Mouse (Mus musculus): ENCODE measurements at regions not wholly inside any gene's neighbourhood (a gene's known extent, or its start where the extent isn't known, plus 50 kb on each side); places are given as distances from the start of the nearest gene placed in this dataset.
A peak's percentile ranks its signal among the peaks of the same experiment; 100 is the strongest.
"Not testable (repeated sequence)": the region's sequence is repeated elsewhere in the genome, so short reads cannot be mapped to it uniquely, and the experiment has no call there.

DNA sequence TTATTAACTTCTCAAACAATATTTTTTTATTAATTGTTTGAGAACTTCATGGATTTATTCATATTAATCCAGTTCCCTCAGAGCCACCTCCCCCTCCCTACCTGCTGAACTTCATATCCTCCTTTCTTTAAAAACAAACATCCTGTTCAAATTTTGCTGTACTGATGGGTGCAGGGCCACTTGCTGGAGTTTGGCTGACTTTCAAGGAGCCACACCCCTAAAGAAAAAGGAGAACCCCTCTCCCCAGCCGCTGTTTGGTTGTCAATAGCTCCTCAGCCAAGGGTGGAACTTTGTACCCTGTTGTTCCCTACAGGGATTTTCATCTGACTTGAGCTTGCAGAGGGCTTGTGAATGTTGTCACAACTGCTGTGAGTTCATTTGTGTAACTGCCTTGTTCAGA is 160.0 kb upstream of the Col8a1 start:
- intact Hi-C loops (cut with DNase I), result no loop called here

DNA sequence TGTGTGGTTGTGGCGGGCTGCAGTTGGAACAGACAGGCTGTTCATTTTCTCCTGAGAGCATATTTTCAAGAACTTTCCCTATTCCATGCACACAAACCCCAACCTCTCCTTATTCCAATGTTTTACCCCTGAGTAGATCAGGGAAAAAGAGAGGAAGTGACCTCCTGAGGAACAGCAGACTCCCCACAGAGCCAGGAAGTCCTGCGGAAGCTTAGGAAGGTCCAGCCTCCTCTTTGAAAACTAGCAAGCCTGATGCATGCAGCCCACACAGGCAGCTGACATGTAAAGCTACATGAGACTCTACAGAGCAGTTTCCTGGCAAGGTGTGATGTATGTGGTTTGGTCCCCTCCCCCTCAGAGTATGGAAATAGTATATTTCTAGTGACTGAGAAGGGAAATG is 160.9 kb upstream of the Col8a1 start:
- intact Hi-C loops (cut with DNase I), result no loop called here
- no peak for DNase-seq (ENCODE audit: low spot score in 2 of 2)

More for the DNA sequence above, 160.0 kb upstream of the Col8a1 start:
- DNase-seq (ENCODE audit: low spot score in 2 of 2), result no peak

DNA sequence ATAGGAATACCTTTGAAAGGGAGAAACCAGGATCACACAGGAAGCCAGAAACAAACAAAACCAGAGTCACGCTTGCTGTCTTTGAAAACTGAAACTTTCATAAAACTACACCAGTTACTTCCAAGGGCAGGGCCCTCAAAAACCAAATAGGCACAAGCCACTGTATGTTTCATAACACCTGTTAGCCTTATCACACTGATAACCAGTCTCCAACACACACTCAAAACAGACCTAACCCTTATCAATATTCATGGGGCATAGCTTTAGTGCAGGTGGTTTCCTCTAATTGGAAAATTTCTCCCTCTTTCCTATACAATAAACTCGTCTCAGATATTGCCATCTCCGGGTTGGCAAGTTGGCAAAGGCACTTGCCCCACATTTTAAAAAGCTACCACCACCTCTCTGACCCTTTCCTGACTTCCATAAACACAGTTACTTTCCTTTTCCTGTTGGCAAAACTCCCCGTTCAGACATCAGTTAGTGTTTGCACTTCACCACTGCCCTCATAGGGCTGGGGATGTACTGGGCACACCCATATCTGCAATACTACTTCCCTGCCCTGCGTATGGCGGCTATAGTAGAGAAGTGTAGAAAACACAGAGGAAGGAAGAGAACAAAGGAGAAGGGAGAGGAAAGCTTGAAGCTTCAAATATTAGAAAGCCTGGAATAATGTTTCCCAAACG is 169.1 kb upstream of the Col8a1 start:
- DNase-seq (ENCODE audit: low spot score in 2 of 2), result no peak
- intact Hi-C loops (cut with DNase I), result no loop called here

DNA sequence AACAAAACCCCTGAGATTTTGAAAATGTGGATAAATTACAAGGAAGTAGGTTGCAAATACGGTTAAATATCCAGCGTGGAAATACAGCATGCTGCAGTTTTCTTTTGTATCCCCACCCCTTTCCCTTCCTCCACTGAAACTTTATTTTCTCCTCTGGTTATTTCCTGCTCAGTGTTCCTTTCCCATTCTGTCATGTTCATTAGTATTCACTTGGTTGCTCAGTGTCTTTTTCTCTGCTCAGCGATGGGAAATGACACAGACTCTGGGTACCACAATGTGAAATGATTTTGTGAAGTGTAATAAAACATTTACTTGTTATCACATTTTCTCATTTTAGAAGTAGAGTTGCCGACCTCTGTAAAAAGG is 169.6 kb upstream of the Col8a1 start:
- DNase-seq (ENCODE audit: low spot score in 2 of 2), result no peak
- intact Hi-C loops (cut with DNase I), result no loop called here

DNA sequence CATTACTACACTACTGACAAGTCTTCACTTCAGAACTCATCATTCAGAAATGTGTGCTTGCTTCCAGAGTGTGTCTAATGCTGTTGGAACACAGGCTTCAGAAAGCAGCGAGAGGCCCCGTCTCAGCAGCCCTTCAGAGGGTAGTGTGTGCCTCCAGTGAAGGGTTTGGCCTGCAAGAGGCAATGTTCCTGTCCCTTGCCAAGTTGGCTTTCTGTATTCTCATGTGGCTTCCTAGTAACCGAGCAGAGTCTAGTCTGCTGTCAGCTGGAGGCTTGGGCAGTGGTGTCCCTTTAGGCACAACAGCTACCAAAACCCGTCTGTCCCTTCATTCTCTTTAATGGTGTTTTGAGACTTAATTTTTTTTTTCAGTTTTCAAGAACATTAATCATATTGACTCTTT is 173.3 kb upstream of the Col8a1 start:
- intact Hi-C loops (cut with DNase I), result no loop called here
- peak; percentile 7 to 17 for DNase-seq (ENCODE audit: low spot score in 2 of 2)

DNA sequence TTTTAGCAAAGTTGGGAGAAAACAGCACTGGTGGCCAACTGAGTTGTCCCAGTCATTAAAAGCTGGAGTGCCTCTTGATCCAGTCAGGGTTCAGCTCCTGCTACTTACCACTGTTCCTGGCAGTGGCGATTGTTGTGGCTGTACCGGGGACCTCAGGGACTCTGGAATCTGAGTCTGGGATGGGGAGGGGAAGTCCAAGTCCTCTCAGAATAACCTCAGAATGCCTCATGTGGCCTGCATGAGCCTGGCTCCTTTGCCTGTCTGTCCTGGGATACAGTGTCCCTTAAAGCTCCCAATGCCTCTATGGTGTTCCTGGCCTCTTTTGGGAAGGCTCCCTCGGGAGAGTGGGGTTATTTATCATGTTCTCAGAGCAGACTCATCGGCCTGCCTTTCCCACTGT is 173.8 kb upstream of the Col8a1 start:
- intact Hi-C loops (cut with DNase I), result no loop called here
- DNase-seq (ENCODE audit: low spot score in 2 of 2), result no peak

DNA sequence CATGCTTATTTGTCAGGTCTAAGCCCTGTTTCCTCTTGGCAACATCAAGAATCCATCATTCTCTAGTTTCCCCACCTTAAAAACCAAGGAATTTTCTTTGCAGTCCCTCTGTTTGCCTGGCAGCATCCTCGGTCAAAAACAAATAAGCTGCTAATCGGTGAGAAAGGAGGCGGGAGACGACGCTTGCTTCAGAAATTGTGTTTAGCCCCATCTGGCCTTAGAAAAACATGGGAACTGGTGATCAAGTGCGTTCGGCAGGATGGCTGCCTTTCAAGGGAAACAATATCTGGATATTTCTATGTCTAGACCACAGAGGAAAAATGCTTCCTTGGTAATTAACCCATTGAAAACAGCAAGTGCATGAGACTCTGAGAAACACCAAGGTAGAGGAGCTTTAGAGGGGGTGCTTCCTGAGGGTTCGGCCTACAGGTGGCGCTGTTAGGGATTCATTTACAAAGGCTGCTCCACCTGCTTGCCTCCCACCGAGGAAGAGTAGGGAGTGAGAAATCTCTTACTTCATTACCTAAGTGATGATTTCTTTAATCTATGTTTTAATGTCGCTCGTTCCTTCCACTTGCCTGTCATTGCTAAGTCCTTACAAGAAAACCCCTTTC is 174.7 kb upstream of the Col8a1 start:
- intact Hi-C loops (cut with DNase I), result no loop called here
- DNase-seq (ENCODE audit: low spot score in 2 of 2), result no peak

DNA sequence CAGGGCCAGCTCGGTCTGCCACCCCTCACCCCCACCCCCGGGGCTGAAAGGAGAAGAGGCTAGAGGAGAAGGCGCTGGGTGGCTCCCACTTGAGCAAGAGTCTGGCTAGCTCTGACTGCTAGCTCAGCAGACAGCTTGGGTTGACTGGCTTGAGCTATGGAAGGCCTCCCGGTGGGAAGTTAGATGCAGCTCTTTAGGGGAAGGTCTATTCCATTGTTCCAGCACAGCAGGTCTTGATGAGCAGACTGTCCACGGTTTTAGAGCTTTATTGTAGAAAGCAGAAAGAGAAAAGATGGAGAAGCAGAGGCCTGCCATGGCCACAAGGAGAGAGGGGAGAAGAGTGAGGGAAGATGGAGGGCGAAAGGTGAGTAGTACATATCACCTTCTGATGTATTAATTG is 190.9 kb upstream of the Col8a1 start:
- no peak for DNase-seq (ENCODE audit: low spot score in 2 of 2)

DNA sequence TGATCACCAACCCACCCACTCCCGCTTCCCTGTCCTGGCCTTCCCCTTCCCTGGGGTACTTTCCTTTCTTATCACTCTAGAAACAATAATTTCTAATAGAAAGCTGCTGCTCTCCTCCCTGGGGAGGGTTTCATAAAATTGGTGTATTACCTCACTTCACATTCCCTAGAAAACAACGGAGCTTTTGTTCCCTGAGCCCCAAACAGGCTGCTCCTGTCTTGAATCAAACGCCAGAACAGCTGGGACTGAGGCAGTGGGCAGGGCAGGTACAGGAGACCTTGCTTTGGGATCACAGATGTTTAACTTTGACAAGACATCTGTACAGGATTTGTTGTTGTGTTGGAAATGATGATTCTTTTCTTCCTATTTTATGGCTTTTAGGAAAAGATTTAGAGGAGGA is 192.8 kb upstream of the Col8a1 start:
- DNase-seq (ENCODE audit: low spot score in 2 of 2), result no peak
- intact Hi-C loops (cut with DNase I), result no loop called here

More for the DNA sequence above, 190.9 kb upstream of the Col8a1 start:
- intact Hi-C loops (cut with DNase I), result no loop called here

DNA sequence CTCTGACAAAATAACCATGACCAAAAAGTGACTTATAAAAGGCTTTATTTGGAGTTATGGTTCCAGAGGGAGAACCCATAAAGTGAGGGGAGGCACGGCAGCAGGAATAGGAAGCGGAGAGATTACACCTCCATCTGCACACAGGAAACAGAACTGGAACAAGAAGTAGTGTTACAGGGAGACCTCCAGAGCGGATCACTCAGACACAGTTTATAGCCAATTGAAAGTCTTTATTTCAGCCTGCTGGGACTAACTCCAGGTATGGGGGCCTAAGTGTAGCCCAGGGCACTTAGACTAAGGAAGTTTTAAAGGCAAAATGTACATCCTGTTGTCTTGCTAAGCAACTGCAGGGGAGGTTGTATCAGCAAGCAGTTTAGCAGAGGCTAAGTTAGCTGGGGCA is 195.1 kb upstream of the Col8a1 start:
- intact Hi-C loops (cut with DNase I), result no loop called here

DNA sequence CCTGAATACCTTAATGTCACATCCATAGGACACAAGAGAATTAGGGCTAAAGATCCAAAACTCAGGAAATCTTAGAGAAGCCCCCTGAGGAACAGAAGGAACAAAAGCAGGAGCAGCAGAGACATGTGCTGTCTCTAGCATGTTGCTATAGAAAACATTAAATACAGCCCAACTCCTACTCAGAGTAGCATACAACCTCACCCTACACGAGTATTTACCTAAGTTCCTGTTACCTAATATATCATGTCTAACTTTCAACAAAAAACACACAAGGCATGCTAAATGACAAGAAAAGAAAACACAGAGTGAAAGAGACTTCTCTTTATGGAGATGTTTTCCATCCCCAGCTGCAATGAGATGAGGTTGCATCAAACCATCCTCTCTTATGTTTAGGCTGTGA is 216.4 kb upstream of the Col8a1 start:
- intact Hi-C loops (cut with DNase I), result no loop called here
- no peak for DNase-seq (ENCODE audit: low spot score in 2 of 2)

More for the DNA sequence above, 195.1 kb upstream of the Col8a1 start:
- no peak for DNase-seq (ENCODE audit: low spot score in 2 of 2)

DNA sequence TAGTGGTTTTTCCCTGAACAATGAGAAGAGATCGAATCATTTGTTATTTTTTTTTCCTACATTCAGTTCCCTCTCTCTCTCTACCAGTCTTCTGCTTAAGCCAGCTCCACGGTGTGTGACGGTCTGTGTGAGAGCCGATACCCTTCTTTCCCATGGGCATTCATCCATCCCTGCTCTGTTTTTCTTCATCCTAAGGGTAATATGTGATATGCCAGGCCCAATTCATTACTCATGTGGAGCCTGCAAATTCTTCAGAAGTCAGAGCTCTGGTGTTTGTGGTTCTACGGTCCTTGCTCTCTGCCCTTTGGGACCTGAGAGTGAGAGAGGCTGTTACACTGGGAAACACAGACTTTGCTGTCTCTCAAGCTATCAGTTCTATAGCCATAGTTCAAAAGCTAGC is 229.6 kb upstream of the Col8a1 start:
- no peak for DNase-seq (ENCODE audit: low spot score in 2 of 2)
- intact Hi-C loops (cut with DNase I), result no loop called here

DNA sequence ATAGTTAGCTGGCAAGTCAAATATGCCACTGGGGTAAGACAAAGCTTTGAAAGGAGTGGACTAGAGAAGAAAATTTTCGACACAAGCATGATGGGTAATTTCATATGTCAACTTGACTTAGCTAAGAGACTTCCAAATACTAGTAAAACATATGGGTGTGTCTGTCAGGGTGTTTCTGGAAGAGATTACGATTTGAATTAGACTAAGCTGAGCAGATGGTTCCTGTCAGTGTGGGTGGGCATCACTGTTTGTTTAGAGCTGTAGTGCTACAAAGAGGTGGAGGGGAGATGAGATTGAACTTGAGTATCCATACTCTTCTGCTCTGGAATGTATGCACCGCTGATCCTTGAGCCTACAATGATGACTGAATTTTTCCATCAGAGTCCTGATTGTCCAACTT is 251.2 kb upstream of the Col8a1 start:
- DNase-seq (ENCODE audit: low spot score in 2 of 2), result peak in 1 of 2 experiments; percentile 21
- intact Hi-C loops (cut with DNase I), result no loop called here

DNA sequence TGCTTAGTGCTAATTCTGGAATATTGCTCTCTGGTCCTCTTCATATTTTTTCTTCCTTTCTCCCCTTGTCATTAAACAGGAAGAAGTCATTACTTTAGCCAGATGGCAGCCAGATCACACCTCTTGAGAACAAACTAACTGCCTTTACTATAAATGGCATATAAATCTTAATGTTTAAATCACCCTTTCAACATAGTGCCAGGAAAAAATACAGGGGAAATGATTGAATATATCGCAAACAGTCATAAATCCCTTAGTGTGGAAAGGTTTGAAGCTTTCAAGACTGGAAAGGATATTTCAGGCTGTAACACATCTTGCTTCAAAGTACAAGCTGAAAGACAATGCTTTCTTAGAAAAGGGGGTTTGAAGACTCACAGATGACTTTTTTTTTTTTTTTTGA is 259.0 kb upstream of the Col8a1 start:
- intact Hi-C loops (cut with DNase I), result no loop called here
- DNase-seq (ENCODE audit: low spot score in 2 of 2), result peak in 1 of 2 experiments; percentile 4

DNA sequence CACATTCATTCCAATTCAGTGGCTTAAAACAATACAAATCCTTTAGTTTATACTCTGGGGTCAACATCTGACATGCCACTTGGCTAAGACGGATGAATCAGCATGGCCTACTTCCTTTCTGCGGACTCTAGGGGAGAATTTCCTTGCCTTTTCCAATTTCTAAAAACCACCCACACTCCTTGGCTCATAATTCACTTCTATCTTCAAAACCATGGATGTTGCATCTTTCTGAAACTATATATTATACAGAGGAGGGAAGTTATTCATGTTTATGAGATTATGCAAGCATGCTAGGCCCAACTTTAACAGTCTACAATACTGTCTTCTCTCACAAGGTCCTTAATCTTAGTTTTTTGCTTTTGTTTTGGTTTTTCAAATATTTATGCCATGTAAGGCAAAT is 273.0 kb upstream of the Col8a1 start:
- DNase-seq (ENCODE audit: low spot score in 2 of 2), result no peak
- intact Hi-C loops (cut with DNase I), result no loop called here

DNA sequence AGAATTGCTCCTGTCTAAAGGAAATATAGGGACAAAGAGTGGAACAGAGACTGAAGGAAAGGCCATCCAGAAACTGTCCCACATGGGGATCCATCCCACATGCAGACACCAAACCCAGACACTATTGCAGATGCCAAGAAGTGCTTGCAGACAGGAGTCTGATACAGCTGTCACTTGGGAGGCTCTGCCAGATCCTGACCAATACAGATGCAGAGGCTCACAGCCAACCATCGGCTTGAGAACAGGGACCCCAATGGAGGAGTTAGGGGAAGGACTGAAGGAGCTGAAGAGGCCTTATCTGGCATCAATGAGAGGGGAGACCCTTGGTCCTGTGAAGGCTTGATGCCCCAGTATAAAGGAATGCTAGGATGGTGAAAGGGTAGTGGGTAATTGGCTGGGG is 274.0 kb upstream of the Col8a1 start:
- intact Hi-C loops (cut with DNase I), result not testable (repeated sequence)

DNA sequence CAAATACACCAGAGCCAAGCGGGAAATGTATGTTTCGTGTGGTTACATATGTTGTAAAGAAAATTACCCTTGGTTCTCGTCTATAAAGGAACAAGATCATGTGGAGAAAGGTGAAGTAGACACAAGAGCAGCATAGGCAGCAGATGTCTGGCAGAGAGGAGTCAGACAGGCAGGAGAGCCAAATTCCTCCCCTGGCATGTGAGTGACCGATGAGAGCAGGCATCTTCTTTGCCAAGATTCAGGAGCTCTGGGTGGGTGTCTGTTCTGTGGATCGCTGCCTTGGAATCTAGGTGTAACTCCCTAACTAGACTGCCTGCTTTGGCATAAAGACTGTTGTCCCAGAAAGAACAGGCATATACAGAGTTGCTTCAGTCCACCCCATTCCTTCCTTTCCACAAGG is 275.1 kb upstream of the Col8a1 start:
- intact Hi-C loops (cut with DNase I), result no loop called here
- DNase-seq (ENCODE audit: low spot score in 2 of 2), result no peak

More for the DNA sequence above, 274.0 kb upstream of the Col8a1 start:
- DNase-seq (ENCODE audit: low spot score in 2 of 2), result not testable (repeated sequence)

DNA sequence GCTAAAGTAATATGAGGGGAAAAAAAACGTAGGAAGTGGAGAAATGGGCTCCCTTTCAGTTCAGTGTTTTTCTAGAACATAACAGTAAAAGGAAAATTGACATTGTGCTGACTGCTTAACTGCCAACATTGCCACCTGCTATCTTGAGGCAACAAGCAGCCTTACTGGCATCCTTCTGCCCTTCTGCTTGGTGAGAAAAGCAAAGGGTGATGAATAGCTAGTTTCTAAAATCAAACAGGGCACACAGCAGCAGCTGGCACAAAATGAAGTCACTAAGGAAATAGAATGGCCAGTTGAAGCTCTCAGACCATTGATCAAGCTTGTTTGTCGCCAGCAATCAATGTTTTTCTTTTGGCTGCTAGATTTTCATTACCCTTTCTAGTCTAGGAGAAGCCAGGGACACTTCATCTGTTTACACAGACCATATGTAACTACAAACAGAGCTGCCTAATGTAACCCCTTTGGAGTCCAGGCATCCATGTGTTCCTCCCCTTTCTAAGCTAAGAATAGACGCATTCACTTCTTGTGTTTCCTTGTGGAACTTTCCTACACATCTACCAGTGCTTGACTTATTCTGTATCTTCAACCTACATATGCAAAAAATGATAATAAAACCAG is 314.2 kb upstream of the Col8a1 start:
- peak in 1 of 2 experiments; percentile 9 for DNase-seq (ENCODE audit: low spot score in 2 of 2)

DNA sequence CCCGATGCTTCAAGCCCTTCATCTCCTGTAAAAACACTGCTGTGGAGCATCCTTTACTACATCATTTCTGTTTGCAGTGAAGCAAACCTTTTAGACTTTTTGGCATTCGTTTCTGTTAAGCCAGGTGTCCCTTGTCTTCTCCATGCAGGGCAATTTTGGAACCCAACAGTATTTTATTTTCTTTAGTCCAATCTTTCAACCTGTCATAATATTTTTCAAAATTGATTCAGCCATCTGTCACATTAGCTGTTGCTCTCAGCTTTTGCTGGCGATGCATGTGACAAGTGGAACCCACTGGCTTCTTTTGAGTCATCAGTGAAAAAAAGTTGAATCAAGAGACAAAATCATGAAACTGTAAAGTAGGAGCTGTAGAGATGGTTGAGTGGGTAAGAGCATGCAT is 317.9 kb upstream of the Col8a1 start:
- intact Hi-C loops (cut with DNase I), result no loop called here
- no peak for DNase-seq (ENCODE audit: low spot score in 2 of 2)

More for the DNA sequence above, 314.2 kb upstream of the Col8a1 start:
- intact Hi-C loops (cut with DNase I), result no loop called here

DNA sequence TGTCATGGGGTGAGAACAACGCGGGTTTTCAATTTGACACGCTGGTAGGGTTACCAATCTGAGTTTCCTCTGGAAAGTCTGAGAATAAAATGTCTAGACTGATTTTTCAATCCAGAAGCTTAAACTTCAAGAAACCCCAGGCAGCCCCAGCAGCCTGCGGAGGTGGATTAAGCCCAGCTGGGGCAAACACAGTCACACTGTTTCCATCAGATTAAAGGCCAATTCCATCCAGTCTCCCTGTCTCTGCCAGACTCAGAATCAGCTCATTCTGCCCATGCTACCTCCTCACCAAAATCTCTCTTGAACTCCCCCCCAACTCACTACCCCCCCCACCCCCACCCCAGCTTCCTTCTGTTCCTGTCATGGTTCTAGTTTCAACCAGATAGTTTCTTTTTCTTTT is 307.9 kb upstream of the Dcbld2 start:
- no peak for DNase-seq (ENCODE audit: low spot score in 2 of 2)
- intact Hi-C loops (cut with DNase I), result no loop called here

DNA sequence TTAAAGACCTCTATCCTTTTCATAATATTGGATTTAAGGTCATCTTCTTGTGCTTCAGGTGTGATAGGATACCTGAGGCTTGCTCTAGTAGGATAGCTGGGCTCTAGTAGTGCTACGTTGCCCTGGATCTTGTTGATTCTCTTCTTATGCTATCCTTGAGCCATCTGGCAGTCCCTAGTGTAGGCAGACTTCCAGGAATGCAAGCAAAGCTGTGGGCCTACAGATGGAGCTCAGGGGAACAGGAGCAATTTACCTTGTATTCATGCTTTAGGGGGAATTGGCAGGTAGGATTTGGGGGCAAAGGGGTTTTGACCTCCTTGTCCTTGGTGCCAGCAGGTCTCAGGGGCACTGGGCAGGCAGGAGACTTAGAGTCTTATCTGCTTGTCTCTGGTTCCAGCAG is 297.8 kb upstream of the Dcbld2 start:
- intact Hi-C loops (cut with DNase I), result no loop called here
- DNase-seq (ENCODE audit: low spot score in 2 of 2), result no peak
